Mouse (Mus musculus) lung, postnatal 36 days (tissue): Measurements from ENCODE around the gene Pgm1.
A peak's percentile ranks its signal among the peaks of the same experiment; 100 is the strongest.

ENCODE experiments used
- DNase-seq: peaks from one replicate; pipeline ENCODE4 v3.0.0; 2022; ENCODE audit warnings: mixed read lengths

Pgm1 gene

GRCm38 (mm10) chr4:100012361-100013035 is 83.3 kb downstream of the Pgm1 start:
- no peak for DNase-seq

- DNase-seq = no peak
Observed at GRCm38 (mm10) chr4:100027773-100028172, 98.6 kb downstream of the Pgm1 start.

- DNase-seq = peak; percentile 90
Observed at GRCm38 (mm10) chr4:100028641-100029040, 99.4 kb downstream of the Pgm1 start.

GRCm38 (mm10) chr4:100031270-100031669 is 102.1 kb downstream of the Pgm1 start:
- peak; percentile 39 for DNase-seq

GRCm38 (mm10) chr4:100032608-100033007 is 103.4 kb downstream of the Pgm1 start:
- no peak for DNase-seq

- peak; percentile 73 for DNase-seq
Observed at GRCm38 (mm10) chr4:100033944-100034343, 104.7 kb downstream of the Pgm1 start.

GRCm38 (mm10) chr4:100034971-100035370 is 105.8 kb downstream of the Pgm1 start:
- DNase-seq = no peak

- DNase-seq = no peak
Observed at GRCm38 (mm10) chr4:100035919-100036554, 106.8 kb downstream of the Pgm1 start.
